Mouse (Mus musculus) hindbrain, embryonic 10.5 days (tissue): Measurements from ENCODE around the gene Eif2ak2. TPM values are rescaled to one million over a fixed set of nuclear protein-coding genes. Genes with fewer than 3 reads are reported as not detected.

Experiments used
- DNase-seq: peaks from one replicate; pipeline ENCODE4 v3.0.0-alpha.2; 2017; ENCODE audit warnings: low spot score
- H3K27ac ChIP-seq: fragments of 300-500 bp; sonication (generic); 2 replicates; pipeline ENCODE4 v1.5.1; 2016; ENCODE audit warnings: mild to moderate bottlenecking, moderate library complexity
- H3K27me3 ChIP-seq: fragments of 300-500 bp; sonication (generic); 2 replicates; pipeline ENCODE4 v1.6.1; 2016; ENCODE audit warnings: mild to moderate bottlenecking; ENCODE audit not compliant: poor library complexity, insufficient read depth, severe bottlenecking
- H3K36me3 ChIP-seq: fragments of 300-500 bp; sonication (generic); 2 replicates; pipeline ENCODE4 v1.6.1; 2016; ENCODE audit warnings: mild to moderate bottlenecking, moderate library complexity
- H3K4me1 ChIP-seq: fragments of 300-500 bp; sonication (generic); replicated peaks from 2 replicates; pipeline ENCODE4 v1.6.1; 2016; ENCODE audit warnings: mild to moderate bottlenecking
- H3K4me3 ChIP-seq: fragments of 300-500 bp; sonication (generic); 2 replicates; pipeline ENCODE4 v1.5.1; 2016; ENCODE audit warnings: mild to moderate bottlenecking, moderate library complexity
- H3K9me3 ChIP-seq: fragments of 300-500 bp; sonication (generic); 2 replicates; pipeline ENCODE4 v1.6.1; 2016; ENCODE audit warnings: mild to moderate bottlenecking, moderate library complexity
- WGBS: fragments of 180-500 bp; shearing (Covaris S2); methylation state at CpG from one replicate; pipeline ENCODE4 v1.1.7; 2016; 5-methylcytosine and 5-hydroxymethylcytosine counted together
- polyA plus RNA-seq: library from polyadenylated mRNA; unstranded; fragments of >200 nt; fragmentation: Nextera tagmentation; extraction: Ambion mirVana; gene quantifications from 2 replicates; pipeline ENCODE4 v1.2.1, GENCODE M21; 2016

Gene Eif2ak2
- 4.9 and 5.2 TPM in 2 replicates for polyA plus RNA-seq

GRCm38 (mm10) chr17:78882401-78883112 lies at the start of gene Eif2ak2:
Gene Eif2ak2, minus strand, starts transcription at chr17:78882573.
- peaks cover 20% of the 10 kb centered on the region for H3K4me1 ChIP-seq
- 0 out of 2 replicates have a peak, but pooled peaks cover 4% of the 10 kb centered on the region for H3K36me3 ChIP-seq
- H3K4me3 ChIP-seq, result peak within 1 kb of the TSS; percentile 65
- WGBS, result 3% methylated on average over 28 of the region's 28 CpGs
- peak within 1 kb of the TSS; percentile 86 for H3K27ac ChIP-seq
- H3K27me3 ChIP-seq, result no peaks in the 10 kb centered on the region
- peak; percentile 79 for DNase-seq
- peaks cover 4% of the 10 kb centered on the region; the same call in 1 of the 2 replicates for H3K9me3 ChIP-seq

GRCm38 (mm10) chr17:78917696-78918095 lies 35.3 kb upstream of the Eif2ak2 start:
- Histone ChIP-seq H3K27me3 (no peaks in the 10 kb centered on the region), H3K27ac (no peak overlapping the region), H3K4me3 (peak overlapping the region; percentile 73), H3K36me3 (peaks cover 48% of the 10 kb centered on the region), H3K4me1 (peaks cover 18% of the 10 kb centered on the region), H3K9me3 (no peaks in the 10 kb centered on the region)
- DNase-seq, result no peak
- WGBS, result 47% methylated on average over 6 of the region's 6 CpGs

GRCm38 (mm10) chr17:78916899-78917298 lies 34.5 kb upstream of the Eif2ak2 start:
- H3K4me1 ChIP-seq, result peaks cover 19% of the 10 kb centered on the region
- DNase-seq, result no peak
- H3K4me3 ChIP-seq, result peak overlapping the region; percentile 73
- no peaks in the 10 kb centered on the region for H3K9me3 ChIP-seq
- H3K27ac ChIP-seq, result peak overlapping the region; percentile 92
- peaks cover 40% of the 10 kb centered on the region for H3K36me3 ChIP-seq
- H3K27me3 ChIP-seq, result no peaks in the 10 kb centered on the region
- 6% methylated on average over 11 of the region's 11 CpGs for WGBS

GRCm38 (mm10) chr17:78916369-78916813 lies 34.0 kb upstream of the Eif2ak2 start, which contains the start of gene Cebpzos:
Gene Cebpzos, plus strand, starts transcription at chr17:78916500.
- no peaks in the 10 kb centered on the region for H3K9me3 ChIP-seq
- WGBS, result under 1% methylated on average over 37 of the region's 37 CpGs
- H3K27me3 ChIP-seq, result no peaks in the 10 kb centered on the region
- DNase-seq, result peak; percentile 89
- peaks cover 35% of the 10 kb centered on the region for H3K36me3 ChIP-seq
- peak within 1 kb of the TSS; percentile 73 for H3K4me3 ChIP-seq
- peak within 1 kb of the TSS; percentile 92 for H3K27ac ChIP-seq
- H3K4me1 ChIP-seq, result peaks cover 19% of the 10 kb centered on the region

GRCm38 (mm10) chr17:78915772-78916171 lies 33.4 kb upstream of the Eif2ak2 start:
- 57% methylated on average over 6 of the region's 6 CpGs for WGBS
- peak overlapping the region; percentile 73 for H3K4me3 ChIP-seq
- peak overlapping the region; percentile 92 for H3K27ac ChIP-seq
- DNase-seq, result no peak
- no peaks in the 10 kb centered on the region for H3K27me3 ChIP-seq
- no peaks in the 10 kb centered on the region for H3K9me3 ChIP-seq
- H3K36me3 ChIP-seq, result peaks cover 29% of the 10 kb centered on the region
- H3K4me1 ChIP-seq, result peaks cover 19% of the 10 kb centered on the region

- Histone ChIP-seq H3K4me3 (no peak overlapping the region), H3K27ac (no peak overlapping the region), H3K36me3 (peaks cover 10% of the 10 kb centered on the region), H3K27me3 (no peaks in the 10 kb centered on the region), H3K4me1 (peaks cover 19% of the 10 kb centered on the region), H3K9me3 (no peaks in the 10 kb centered on the region)
- no peak for DNase-seq
- WGBS, result 75% methylated on average over 3 of the region's 3 CpGs
Observed at GRCm38 (mm10) chr17:78913921-78914320, 31.5 kb upstream of the Eif2ak2 start.

- Histone ChIP-seq H3K4me1 (peaks cover 19% of the 10 kb centered on the region), H3K9me3 (no peaks in the 10 kb centered on the region), H3K4me3 (peak overlapping the region; percentile 44), H3K27ac (peak overlapping the region; percentile 64), H3K27me3 (no peaks in the 10 kb centered on the region), H3K36me3 (no peaks in the 10 kb centered on the region; the same call in 1 of the 2 replicates)
- WGBS, result 35% methylated on average over 6 of the region's 6 CpGs
- DNase-seq, result peak; percentile 38
Observed at GRCm38 (mm10) chr17:78912861-78913281, 30.5 kb upstream of the Eif2ak2 start.

GRCm38 (mm10) chr17:78909374-78909773 lies 27.0 kb upstream of the Eif2ak2 start:
- H3K4me3 ChIP-seq, result no peak overlapping the region
- no peak overlapping the region for H3K27ac ChIP-seq
- H3K9me3 ChIP-seq, result no peaks in the 10 kb centered on the region
- no peak for DNase-seq
- 74% methylated on average over 2 of the region's 2 CpGs for WGBS
- no peaks in the 10 kb centered on the region for H3K27me3 ChIP-seq
- H3K4me1 ChIP-seq, result 0 out of 2 replicates have a peak, but pooled peaks cover 5% of the 10 kb centered on the region
- no peaks in the 10 kb centered on the region for H3K36me3 ChIP-seq

GRCm38 (mm10) chr17:78906892-78907291 lies 24.5 kb upstream of the Eif2ak2 start, which contains the start of gene Sult6b1:
Gene Sult6b1, minus strand, starts transcription at chr17:78906992.
- no peaks in the 10 kb centered on the region for H3K36me3 ChIP-seq
- H3K27ac ChIP-seq, result no peak within 1 kb of the TSS
- no peaks in the 10 kb centered on the region for H3K27me3 ChIP-seq
- H3K4me1 ChIP-seq, result no peaks in the 10 kb centered on the region
- H3K9me3 ChIP-seq, result no peaks in the 10 kb centered on the region
- no peak for DNase-seq
- 85% methylated on average over 5 of the region's 5 CpGs for WGBS
- H3K4me3 ChIP-seq, result no peak within 1 kb of the TSS

GRCm38 (mm10) chr17:78903158-78903557 lies 20.8 kb upstream of the Eif2ak2 start:
- Histone ChIP-seq H3K9me3 (no peaks in the 10 kb centered on the region), H3K27me3 (no peaks in the 10 kb centered on the region), H3K27ac (no peak overlapping the region), H3K4me1 (no peaks in the 10 kb centered on the region), H3K4me3 (no peak overlapping the region), H3K36me3 (no peaks in the 10 kb centered on the region)
- 83% methylated on average over 2 of the region's 2 CpGs for WGBS
- no peak for DNase-seq

- Histone ChIP-seq H3K36me3 (no peaks in the 10 kb centered on the region), H3K4me1 (no peaks in the 10 kb centered on the region), H3K9me3 (no peaks in the 10 kb centered on the region), H3K27ac (no peak overlapping the region), H3K27me3 (no peaks in the 10 kb centered on the region), H3K4me3 (no peak overlapping the region)
- no peak for DNase-seq
- WGBS, result 52% methylated on average over 8 of the region's 8 CpGs
Observed at GRCm38 (mm10) chr17:78895394-78895793, 13.0 kb upstream of the Eif2ak2 start.

GRCm38 (mm10) chr17:78894991-78895390 lies 12.6 kb upstream of the Eif2ak2 start:
- no peaks in the 10 kb centered on the region for H3K27me3 ChIP-seq

GRCm38 (mm10) chr17:78891020-78891419 lies 8.6 kb upstream of the Eif2ak2 start:
- Histone ChIP-seq H3K36me3 (no peaks in the 10 kb centered on the region), H3K27ac (no peak overlapping the region), H3K9me3 (no peaks in the 10 kb centered on the region), H3K4me3 (no peak overlapping the region), H3K4me1 (no peaks in the 10 kb centered on the region), H3K27me3 (no peaks in the 10 kb centered on the region)
- 87% methylated on average over 9 of the region's 9 CpGs for WGBS
- no peak for DNase-seq

More at GRCm38 (mm10) chr17:78894991-78895390, 12.6 kb upstream of the Eif2ak2 start:
- Histone ChIP-seq H3K36me3 (no peaks in the 10 kb centered on the region), H3K27ac (no peak overlapping the region), H3K4me1 (no peaks in the 10 kb centered on the region), H3K9me3 (no peaks in the 10 kb centered on the region), H3K4me3 (no peak overlapping the region)
- no peak for DNase-seq
- 83% methylated on average over 7 of the region's 7 CpGs for WGBS
